Mouse (Mus musculus) c-Kit-positive CD71-negative TER-119-negative erythroid progenitor cells, embryonic 14.5 days (primary cell): ENCODE results near the gene Agtpbp1.

Experiments used
- DNase-seq: peaks from one replicate; pipeline ENCODE4 v3.0.0-alpha.2; 2013; ENCODE audit warnings: low read depth

Agtpbp1 gene

DNA sequence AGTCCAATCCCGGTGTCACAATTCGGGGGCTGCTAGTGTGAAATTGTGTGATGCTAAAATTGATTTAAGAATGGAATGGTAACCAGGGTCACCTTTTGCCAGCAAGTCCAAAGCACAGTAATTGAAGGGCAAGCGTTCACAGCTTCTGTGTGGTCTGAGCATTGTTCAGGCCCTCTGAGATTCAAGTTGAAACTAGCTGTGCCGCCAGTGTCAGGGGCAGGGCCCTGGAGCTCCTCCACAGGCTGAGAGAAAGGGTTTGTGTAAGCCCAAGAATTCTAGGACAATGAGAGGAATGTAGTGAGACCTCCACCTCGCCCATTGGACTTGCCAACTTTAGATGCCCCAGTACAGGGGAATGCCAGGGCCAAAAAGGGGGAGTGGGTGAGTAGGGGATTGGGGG is 161.2 kb downstream of the Agtpbp1 start:
- no peak for DNase-seq

- DNase-seq: no peak
Measured at GRCm38 (mm10) chr13:59416530-59417230, 168.3 kb downstream of the Agtpbp1 start.

DNA sequence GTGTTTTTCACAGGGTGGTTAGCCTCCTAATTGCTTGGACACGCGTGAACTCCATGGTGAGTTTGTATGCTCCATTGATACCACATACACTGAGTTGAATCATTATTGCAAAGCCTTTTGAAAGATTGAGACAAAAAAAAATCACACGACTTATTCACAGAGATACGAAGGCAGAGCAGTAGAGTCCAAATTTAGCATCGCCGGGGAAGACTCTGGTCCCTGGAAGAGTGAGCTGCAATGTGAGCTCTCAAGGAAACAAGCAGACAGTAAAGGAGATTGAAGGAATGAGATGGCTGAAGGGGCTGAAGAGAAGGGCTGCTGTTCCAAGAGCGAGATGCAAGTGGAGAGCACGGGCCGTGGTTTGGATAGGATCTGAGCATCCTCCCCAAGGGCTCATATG is 171.1 kb downstream of the Agtpbp1 start:
- DNase-seq: no peak

GRCm38 (mm10) chr13:59412672-59413071 is 172.4 kb downstream of the Agtpbp1 start:
- DNase-seq: no peak

DNA sequence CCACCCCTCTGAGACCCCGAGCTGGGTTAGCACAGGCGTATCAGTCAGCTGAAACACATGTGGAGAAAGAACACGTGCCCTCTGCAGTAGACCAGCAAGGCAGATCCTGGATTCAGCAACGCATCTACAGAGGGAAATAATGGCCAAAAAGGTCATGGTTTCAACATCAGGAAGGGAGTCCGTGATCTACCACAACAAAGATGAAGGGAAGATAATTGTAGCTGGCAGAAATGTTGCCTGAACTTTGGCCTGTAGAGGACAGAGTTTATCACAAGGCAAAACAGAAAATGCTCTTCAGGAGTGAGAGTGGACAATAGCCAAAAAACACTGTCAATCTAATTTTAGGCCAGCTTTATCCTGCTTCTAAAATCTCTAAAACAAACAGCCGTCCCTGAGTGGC is 177.8 kb downstream of the Agtpbp1 start:
- no peak for DNase-seq

DNA sequence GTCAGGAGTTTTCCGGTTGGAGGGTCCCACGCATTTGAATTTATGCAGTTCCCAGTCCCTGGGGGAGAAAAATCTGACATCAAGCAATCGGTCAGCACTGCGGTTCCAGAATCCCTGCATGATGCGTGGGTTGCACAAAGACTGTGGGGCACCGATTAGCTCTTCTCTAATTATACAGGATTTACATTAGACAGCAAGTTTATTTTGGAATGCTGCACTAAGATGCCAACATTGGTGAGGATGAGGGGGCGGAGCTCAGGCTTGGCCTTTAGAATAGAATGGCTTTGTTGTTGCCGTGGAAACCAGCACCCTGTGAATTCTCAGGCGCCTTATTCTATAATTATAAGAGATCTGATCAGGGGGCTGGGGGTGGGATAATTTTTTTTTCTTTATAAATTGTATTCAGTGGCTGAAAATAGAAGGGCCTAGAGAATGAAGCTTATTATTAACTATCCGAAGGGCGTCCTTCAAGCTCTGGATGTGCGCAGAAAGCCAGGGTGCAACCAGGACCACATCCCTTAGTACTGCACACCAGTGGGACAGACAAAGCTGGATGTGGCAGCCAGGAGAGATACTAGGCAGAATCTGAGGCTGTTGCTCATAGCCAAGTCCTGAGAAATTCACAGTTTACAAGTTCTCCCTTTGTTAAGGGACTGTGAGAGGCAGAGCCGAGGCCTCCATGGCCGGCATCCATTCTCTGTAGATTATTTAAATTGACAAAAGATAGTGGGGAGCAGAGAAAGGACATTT is 182.8 kb downstream of the Agtpbp1 start:
- no peak for DNase-seq

DNA sequence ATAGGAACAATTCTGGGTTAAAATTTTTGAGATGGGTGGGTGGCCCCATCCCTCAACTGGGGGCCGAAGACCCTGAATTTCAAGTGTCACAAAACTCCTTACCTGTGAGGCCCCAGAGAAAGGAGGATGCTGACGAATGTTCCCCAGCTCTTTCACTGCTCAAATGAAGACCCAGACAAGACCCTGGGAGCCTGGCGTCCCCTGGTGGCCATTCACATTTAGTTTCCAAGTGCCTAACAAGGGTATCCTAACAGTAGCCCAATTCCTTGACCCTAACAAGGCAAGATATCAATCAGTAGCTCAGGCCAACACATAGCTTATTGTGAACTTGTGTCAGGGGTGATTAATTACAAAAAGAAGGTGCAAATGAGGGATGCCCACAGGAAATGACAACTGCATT is 187.5 kb downstream of the Agtpbp1 start:
- DNase-seq: peak; percentile 3
